Mouse (Mus musculus) lung, postnatal 0 days (tissue): ENCODE measurements around the gene Mical3.

Source experiments
- CTCF ChIP-seq: IDR thresholded peaks from 2 replicates; pipeline ENCODE4 v1.5.1; 2016; ENCODE audit warnings: antibody characterized with exemption, mild to moderate bottlenecking
- EP300 ChIP-seq: IDR thresholded peaks from 2 replicates; pipeline ENCODE4 v1.6.1; 2016; ENCODE audit warnings: antibody characterized with exemption, mild to moderate bottlenecking, control low read depth

DNA sequence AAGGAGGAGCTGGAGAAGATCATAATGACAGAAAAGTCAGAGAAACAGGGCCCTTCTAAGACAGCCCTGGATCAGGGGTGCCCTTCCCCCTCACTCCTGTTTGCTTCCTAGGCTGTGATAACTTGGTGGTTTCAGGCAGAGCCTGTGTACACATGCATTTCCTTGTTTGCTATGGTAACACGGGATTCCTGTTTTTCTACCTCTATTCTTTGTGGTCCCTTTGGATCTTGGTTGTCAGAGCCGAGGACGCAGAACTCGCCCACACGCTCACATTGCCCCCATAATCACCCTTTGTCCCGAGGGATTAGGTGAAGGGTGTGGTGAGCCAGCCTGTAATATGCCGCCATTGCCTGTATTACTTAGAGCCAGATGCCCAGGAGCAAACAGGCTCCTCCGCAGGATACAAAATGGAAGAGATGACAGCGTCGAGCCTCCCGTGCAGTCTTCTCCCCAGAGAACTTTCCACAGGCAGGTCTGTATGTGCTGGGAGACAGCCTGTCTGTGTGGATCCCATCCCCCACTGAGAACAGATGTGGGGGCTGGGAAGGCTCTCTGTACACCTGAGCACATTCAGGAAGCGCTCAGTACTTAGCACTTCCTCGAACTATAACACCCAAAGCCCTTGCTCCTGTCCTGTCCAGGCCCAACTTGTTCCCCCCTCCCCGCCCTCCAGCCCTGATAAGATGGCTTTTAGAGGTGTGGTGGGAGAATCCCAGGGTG lies 45.4 kb upstream of the Mical3 start:
- TF ChIP-seq CTCF, result no peak
- no peak for TF ChIP-seq EP300
